Mouse (Mus musculus) c-Kit-positive CD71-positive TER-119-positive erythroid progenitor cells, embryonic 14.5 days (primary cell): ENCODE measurements around the gene Ptprm.
A peak's percentile ranks its signal among the peaks of the same experiment; 100 is the strongest.

Source experiments
- DNase-seq: peaks from one replicate; pipeline ENCODE4 v3.0.0-alpha.2; 2013; ENCODE audit warnings: low spot score

The Ptprm gene

GRCm38 (mm10) chr17:67213711-67214110 lies 140.5 kb downstream of the Ptprm start:
- no peak for DNase-seq

GRCm38 (mm10) chr17:67209676-67210344 lies 144.4 kb downstream of the Ptprm start:
- no peak for DNase-seq

- no peak for DNase-seq
Measured at GRCm38 (mm10) chr17:67208600-67208999, 145.7 kb downstream of the Ptprm start.

GRCm38 (mm10) chr17:67206984-67207383 lies 147.3 kb downstream of the Ptprm start:
- no peak for DNase-seq

GRCm38 (mm10) chr17:67201151-67201550 lies 153.1 kb downstream of the Ptprm start:
- no peak for DNase-seq

GRCm38 (mm10) chr17:67193728-67194127 lies 160.5 kb downstream of the Ptprm start:
- DNase-seq = no peak

- DNase-seq = no peak
Measured at GRCm38 (mm10) chr17:67188514-67188913, 165.7 kb downstream of the Ptprm start.

- DNase-seq = no peak
Measured at GRCm38 (mm10) chr17:67186879-67187278, 167.4 kb downstream of the Ptprm start.

- no peak for DNase-seq
Measured at GRCm38 (mm10) chr17:67185942-67186341, 168.3 kb downstream of the Ptprm start.

- DNase-seq = no peak
Measured at GRCm38 (mm10) chr17:67179446-67179845, 174.8 kb downstream of the Ptprm start.

GRCm38 (mm10) chr17:67178686-67179265 lies 175.5 kb downstream of the Ptprm start:
- DNase-seq = no peak

- no peak for DNase-seq
Measured at GRCm38 (mm10) chr17:67175836-67176235, 178.4 kb downstream of the Ptprm start.

- no peak for DNase-seq
Measured at GRCm38 (mm10) chr17:67171353-67171752, 182.9 kb downstream of the Ptprm start.

- no peak for DNase-seq
Measured at GRCm38 (mm10) chr17:67170696-67171095, 183.6 kb downstream of the Ptprm start.

GRCm38 (mm10) chr17:67165876-67166275 lies 188.4 kb downstream of the Ptprm start:
- DNase-seq = no peak

GRCm38 (mm10) chr17:67159611-67160010 lies 194.6 kb downstream of the Ptprm start:
- no peak for DNase-seq

- no peak for DNase-seq
Measured at GRCm38 (mm10) chr17:67157089-67157752, 197.0 kb downstream of the Ptprm start.

- DNase-seq = no peak
Measured at GRCm38 (mm10) chr17:67152218-67152617, 202.0 kb downstream of the Ptprm start.

- DNase-seq = no peak
Measured at GRCm38 (mm10) chr17:67150441-67150840, 203.8 kb downstream of the Ptprm start.

- no peak for DNase-seq
Measured at GRCm38 (mm10) chr17:67142183-67142756, 212.0 kb downstream of the Ptprm start.

GRCm38 (mm10) chr17:67140502-67140901 lies 213.8 kb downstream of the Ptprm start:
- peak; percentile 9 for DNase-seq

GRCm38 (mm10) chr17:67138981-67139380 lies 215.3 kb downstream of the Ptprm start:
- no peak for DNase-seq

- DNase-seq = no peak
Measured at GRCm38 (mm10) chr17:67136876-67137275, 217.4 kb downstream of the Ptprm start.
